Mouse (Mus musculus) heart, adult 9 months (tissue): Measurements from ENCODE around the gene Begain.

Experiments used
- DNase-seq, 2 experiments: peaks; one replicate each; pipeline ENCODE4 v3.0.0; 2022; ENCODE audit warnings: low spot score in 2 of 2

Begain gene

GRCm38 (mm10) chr12:109068167-109068653 lies at the start of gene Begain:
Gene Begain (minus strand): TSS chr12:109068217.
- DNase-seq: no peak

DNA sequence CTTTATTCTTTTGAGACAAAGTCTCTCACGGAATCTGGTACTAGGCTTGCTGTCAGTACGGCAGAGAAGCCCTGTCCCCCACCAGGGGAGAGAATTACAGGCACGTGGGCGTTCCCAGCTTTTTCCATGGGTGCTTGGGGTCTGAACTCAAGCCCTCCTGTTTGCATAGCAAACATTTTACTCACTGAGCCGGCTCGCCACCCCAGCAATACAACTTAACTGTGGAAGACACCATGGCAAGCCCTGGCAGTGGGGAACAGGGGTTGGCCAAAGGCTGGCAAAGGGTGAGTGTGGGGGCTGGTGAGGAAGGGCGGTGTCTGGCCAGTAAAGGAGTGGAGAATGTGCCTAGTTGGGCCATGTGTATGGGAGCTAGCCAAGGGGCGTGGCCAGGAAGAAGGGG lies 47.7 kb upstream of the Begain start:
- DNase-seq: no peak

- DNase-seq: no peak
These were observed 47.1 kb upstream of the Begain start for GRCm38 (mm10) chr12:109115161-109115560.

GRCm38 (mm10) chr12:109112996-109113592 lies 45.1 kb upstream of the Begain start:
- no peak for DNase-seq

DNA sequence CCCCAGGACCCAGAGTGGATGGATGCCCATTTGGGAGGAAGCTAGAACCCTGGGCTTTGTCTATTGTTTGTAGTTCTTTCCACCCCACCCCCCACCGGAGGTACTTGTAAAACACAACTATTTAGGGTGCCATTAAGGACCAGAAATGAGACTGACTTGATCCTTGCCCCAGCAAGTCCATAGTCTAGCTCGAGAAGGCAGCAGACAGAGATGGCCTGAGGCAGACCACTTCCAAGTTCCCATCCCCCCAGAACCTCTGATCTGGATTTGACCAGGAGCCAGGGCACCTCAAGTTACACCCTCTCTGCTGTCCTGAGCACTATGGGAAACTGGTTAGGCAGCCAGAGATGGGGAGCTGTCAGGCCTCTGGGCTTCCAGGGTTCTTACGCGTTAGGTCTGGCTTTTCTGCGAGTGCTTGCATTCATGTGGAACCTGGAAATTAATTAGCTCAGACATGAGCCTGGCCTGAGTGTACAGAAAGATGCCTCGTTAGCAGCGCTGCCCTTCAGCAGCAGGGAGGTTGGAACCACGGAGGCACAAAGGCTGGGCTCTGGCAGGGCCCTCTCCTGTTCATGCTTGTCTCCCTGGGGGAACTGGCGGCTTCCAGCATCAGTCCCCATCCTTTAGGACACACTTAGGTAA lies 44.5 kb upstream of the Begain start:
- DNase-seq: no peak

DNA sequence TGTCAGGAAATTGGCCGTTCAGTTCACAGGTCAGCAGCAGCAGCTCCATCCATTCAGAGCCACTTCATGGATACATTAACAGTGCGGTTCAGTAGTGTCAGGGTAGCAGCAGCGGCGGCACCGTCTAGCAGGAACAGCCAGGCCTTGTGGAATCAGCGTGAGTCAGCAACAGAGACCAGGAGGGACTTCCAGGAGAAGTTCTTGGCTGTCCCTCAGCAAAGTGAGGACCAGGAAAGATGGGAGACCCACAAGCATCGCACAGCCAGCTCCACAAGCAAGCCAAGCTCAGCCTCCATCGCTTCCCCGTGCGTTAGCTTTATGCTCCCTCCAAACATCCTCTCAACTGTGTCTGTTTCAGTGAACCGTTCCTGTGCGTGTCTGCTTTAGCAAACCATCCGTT lies 40.9 kb upstream of the Begain start:
- no peak for DNase-seq

GRCm38 (mm10) chr12:109100381-109100780 lies 32.4 kb upstream of the Begain start:
- DNase-seq: no peak

DNA sequence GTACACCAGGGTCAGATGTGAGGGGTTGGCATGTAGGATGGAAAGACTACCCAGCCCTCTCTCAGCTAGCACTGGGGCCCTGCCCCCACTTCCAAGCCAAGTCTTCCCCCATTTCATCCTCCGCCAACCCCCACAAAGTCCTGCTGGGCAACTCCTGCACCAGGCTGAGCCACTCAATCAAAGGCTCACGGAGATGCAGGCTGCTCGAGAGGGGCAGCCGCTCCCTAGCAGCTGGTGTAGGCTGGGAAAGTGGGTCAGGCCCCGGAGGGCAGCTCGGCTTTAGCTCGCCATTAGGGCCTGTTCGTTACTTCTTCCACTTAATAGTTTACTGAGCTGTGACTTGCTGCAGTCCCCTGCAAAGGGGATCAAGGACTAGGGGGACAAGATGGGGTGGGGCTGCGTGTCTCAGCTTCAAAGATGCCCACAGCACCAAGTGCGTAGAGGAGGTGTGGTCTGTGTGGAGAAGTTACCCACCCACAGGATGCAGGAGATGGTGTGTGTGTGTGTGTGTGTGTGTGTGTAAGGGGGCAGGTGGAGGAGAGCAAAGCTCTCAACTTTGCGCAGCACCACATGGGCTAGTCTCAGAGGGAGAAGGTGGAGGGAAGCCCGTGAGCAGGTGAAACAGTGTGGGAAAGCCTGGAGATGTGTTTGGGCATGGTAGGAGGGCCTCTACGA lies 22.6 kb upstream of the Begain start:
- no peak for DNase-seq

GRCm38 (mm10) chr12:109090041-109090440 lies 22.0 kb upstream of the Begain start:
- no peak for DNase-seq

- DNase-seq: no peak
These were observed 18.1 kb upstream of the Begain start for GRCm38 (mm10) chr12:109086111-109086510.

DNA sequence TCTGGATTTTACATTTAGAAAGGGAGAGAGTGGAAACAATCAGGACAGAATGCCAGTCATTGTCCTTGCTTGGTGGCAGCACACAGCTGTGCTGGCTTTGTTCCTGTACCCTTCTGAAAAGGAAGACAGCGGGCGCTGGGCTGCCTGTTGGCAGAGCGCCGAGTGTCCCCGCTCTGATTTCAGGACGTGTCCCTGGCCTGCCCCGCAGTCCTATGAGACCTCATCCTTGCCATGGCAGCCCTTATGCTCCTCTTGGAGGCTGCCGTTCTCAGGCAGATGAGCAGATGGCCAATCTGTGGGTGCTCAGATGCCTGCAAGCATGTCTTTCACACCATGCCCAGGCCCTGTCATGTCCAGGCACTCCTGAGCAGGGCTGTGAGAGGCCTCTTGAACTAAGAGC lies 17.7 kb upstream of the Begain start:
- DNase-seq: no peak

DNA sequence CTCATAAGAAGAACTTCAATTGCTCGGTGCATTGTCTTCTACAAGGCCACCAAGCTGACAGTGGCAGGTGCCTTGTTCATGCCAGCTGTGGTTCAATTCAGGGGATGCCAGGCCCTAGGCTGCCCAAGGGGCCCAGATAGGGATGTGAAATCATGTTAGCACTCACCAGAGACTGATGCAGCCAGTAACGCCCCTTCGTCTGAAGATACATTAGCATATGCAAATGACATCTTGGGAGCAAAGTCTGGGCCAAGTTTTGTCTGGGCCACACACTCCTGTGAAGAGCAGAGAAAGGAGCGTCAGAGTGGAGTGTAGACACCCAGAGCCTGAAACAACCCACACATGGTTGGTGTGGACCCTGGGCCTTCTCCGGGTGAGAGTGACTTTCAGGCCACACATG lies 17.0 kb upstream of the Begain start:
- DNase-seq: no peak

DNA sequence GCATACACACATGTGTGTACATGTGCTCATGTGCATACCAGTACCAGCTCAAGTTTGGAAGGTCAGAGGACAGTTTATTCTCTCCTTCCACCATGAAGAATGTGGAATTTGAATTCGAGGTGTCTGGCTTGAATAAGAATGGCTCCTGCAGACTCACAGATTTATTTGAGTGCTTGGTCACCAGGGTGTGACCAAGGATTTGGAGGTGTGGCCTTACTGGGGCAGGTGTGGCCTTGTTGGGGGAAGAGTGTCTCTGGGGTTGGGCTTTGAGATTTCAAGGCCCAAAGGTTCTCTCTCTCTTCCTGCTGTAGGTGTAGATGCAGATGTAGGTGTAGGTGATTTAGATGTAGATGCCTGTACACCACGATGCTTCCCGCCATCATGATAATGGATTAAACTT lies 15.5 kb upstream of the Begain start:
- DNase-seq: no peak

GRCm38 (mm10) chr12:109077036-109077435 lies 9.0 kb upstream of the Begain start:
- no peak for DNase-seq

DNA sequence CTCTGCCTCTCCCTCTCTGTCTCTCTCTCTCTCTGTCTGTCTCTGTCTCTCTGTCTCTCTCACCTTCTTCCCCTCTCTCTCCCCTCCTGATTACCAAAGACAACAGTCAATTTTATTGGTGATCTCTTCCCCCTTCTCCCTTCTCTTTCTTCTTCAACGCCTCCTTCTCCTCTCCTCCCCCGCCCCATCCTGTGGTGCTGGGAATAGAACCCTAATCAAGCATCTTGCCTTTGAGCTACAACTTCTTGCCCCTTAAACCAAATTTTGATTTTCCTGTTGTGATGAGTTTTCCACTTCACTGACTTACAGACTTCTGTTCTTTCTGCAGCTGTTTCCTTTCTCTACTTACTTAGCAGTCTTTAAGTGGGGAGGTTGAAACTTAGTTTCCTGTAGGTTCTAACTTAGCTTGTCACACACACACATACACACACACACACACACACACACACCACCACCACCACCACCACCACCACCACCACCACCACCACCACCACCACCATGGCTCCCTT lies 6.8 kb upstream of the Begain start:
- DNase-seq: no peak

DNA sequence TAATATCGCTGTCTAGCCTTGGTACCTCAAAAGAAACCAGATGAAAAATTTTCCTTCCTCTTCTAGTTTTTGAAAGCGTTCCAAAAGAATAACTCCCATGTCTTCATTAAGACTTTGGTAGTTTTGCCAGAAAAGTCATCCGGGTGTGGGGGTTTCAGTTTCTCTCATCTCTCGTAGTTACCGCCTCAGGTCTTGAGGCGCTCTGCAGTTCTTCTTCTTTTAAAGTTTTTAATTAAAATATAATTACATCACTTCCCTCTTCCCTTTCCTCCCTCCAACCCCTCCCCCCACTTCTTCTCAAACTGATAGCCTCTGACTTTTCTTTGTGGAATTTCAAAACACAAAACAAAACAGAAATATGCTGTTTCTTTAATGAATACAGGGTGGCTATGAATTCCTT lies 6.1 kb upstream of the Begain start:
- no peak for DNase-seq

- DNase-seq: no peak
These were observed 3.2 kb upstream of the Begain start for GRCm38 (mm10) chr12:109071248-109071647.

DNA sequence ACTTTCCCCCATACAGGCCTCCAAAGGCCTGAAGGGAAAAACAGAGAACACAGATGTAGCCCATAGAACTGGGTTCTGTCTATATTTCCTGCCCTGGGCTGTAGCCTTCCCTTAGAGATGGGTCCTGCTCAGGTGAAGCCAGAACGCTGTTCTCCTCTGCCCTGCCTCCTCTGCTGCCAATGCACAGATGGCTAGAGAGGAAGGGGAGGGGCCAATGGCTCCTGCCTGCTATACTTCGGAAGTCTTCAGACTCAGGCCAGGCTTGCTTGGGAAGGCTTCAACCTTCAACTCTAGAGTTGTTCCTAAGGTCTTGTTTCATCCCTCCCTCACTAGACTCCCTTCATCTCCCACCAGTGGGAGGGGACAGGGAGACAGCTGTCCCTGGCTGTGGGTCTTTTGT lies 1.7 kb upstream of the Begain start:
- no peak for DNase-seq

DNA sequence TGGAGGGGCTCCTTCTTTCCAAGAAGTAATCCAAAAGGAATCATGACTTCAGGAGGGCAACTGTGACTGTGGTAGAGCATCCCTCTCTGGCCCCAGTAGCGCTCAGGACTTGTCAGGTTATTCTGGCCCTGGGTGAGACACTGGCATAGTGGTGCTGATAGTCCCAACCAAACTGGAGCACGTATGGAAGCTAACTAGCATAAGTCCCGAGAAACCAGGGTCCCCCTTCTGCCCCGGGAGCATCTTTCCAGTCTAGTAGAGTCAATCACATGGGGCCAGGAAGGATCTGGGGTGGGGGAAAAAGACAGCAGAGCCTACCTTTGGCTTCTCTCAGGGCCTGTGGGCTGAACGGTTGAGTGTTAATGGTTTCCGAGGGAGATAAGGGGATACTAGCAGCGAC lies 721 bp upstream of the Begain start:
- DNase-seq: no peak

GRCm38 (mm10) chr12:109067561-109068135 lies 369 bp downstream of the Begain start:
- DNase-seq: no peak

GRCm38 (mm10) chr12:109058660-109059059 lies 9.4 kb downstream of the Begain start:
- no peak for DNase-seq

DNA sequence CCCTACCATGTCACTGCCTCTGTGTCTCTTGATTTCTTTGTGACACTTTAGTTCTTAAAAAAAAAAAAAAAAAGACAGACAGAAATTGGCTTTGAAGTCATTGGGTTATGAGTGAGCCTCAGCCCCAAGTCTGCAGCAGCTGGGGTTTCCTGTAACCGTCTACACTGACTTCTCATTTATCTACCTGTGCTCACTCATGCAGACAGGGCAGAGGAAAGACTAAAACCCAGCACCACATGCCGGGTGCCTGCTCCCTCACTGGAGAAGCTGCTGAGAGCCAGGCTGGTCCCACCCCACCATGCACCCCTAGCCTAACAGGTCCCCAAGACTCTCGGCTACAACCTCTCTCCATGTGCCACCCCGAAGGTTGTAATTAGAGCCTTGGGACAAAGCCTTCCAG lies 10.3 kb downstream of the Begain start:
- DNase-seq: no peak
